Mouse (Mus musculus) hindbrain, embryonic 14.5 days (tissue): ENCODE measurements at regions not wholly inside any gene's neighbourhood (a gene's known extent, or its start where the extent isn't known, plus 50 kb on each side); places are given as distances from the start of the nearest gene placed in this dataset.
"Not testable (repeated sequence)": the region's sequence is repeated elsewhere in the genome, so short reads cannot be mapped to it uniquely, and the experiment has no call there.

ENCODE experiments used
- ATAC-seq: fragments of 200-750 bp; cut with Nextera tagmentation; 2 replicates; pipeline ENCODE4 v1.8.0; 2017; ENCODE audit warnings: moderate number of reproducible peaks, mild to moderate bottlenecking, moderate TSS enrichment, moderate library complexity; ENCODE audit not compliant: low FRiP score
- DNase-seq: peaks from one replicate; pipeline ENCODE4 v3.0.0-alpha.2; 2015; ENCODE audit warnings: low spot score
- H3K27ac ChIP-seq: fragments of 300-500 bp; sonication (generic); 2 replicates; pipeline ENCODE4 v1.5.1; 2014; ENCODE audit warnings: mild to moderate bottlenecking, moderate library complexity
- H3K27me3 ChIP-seq: fragments of 300-500 bp; sonication (generic); 2 replicates; pipeline ENCODE4 v1.6.1; 2014; ENCODE audit warnings: mild to moderate bottlenecking, low read length, mixed read lengths; ENCODE audit not compliant: control insufficient read depth, insufficient read depth
- H3K36me3 ChIP-seq: fragments of 300-500 bp; sonication (generic); replicated peaks from 2 replicates; pipeline ENCODE4 v1.6.1; 2014; ENCODE audit not compliant: control insufficient read depth, insufficient read depth
- H3K4me1 ChIP-seq: fragments of 300-500 bp; sonication (generic); replicated peaks from 2 replicates; pipeline ENCODE4 v1.6.1; 2014; ENCODE audit warnings: antibody characterized with exemption, low read length, mixed read lengths; ENCODE audit not compliant: control insufficient read depth, insufficient read depth
- H3K4me2 ChIP-seq: fragments of 300-500 bp; sonication (generic); replicated peaks from 2 replicates; pipeline ENCODE4 v1.6.1; 2014; ENCODE audit warnings: mild to moderate bottlenecking, moderate library complexity
- H3K4me3 ChIP-seq: fragments of 300-500 bp; sonication (generic); replicated peaks from 2 replicates; pipeline ENCODE4 v1.5.1; 2014; ENCODE audit warnings: mild to moderate bottlenecking, low read length
- H3K9ac ChIP-seq: fragments of 300-500 bp; sonication (generic); 2 replicates; pipeline ENCODE4 v1.6.1; 2014
- H3K9me3 ChIP-seq: fragments of 300-500 bp; sonication (generic); 2 replicates; pipeline ENCODE4 v1.6.1; 2016; ENCODE audit warnings: low read length; ENCODE audit not compliant: control insufficient read depth
- WGBS: fragments of 180-500 bp; shearing (Covaris S2); extraction: QIAGEN DNeasy Blood & Tissue Kit; methylation state at CpG from one replicate; pipeline ENCODE4 v1.1.7; 2014; 5-methylcytosine and 5-hydroxymethylcytosine counted together

DNA sequence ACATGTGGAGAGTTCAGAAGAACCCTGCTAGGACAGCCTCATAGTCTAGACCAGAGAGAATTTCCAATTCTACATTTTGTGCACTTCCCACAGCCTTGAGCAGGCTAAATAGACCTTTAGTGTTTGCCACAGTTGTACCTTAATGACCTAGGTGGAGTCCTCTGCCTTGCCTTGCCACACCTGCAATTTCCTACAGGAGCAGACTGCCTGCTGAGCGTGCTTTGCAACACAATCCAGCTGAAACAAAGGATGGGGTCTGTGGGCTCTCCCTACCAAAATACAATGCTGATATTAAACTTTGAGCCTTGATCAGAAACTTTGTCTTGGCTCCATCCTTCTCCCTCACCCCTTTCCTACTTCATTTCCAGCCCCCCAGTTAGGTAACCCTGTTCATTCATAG, 326.0 kb upstream of the Snx7 start:
- WGBS = 30% methylated on average over 1 of the region's 1 CpGs
- ATAC-seq = no peak
- Histone ChIP-seq H3K4me1 (no peaks in the 10 kb centered on the region), H3K27ac (no peak overlapping the region), H3K4me3 (no peak overlapping the region), H3K36me3 (no peaks in the 10 kb centered on the region), H3K27me3 (no peaks in the 10 kb centered on the region), H3K9ac (no peak overlapping the region), H3K9me3 (no peaks in the 10 kb centered on the region), H3K4me2 (no peak overlapping the region)
- DNase-seq = no peak

DNA sequence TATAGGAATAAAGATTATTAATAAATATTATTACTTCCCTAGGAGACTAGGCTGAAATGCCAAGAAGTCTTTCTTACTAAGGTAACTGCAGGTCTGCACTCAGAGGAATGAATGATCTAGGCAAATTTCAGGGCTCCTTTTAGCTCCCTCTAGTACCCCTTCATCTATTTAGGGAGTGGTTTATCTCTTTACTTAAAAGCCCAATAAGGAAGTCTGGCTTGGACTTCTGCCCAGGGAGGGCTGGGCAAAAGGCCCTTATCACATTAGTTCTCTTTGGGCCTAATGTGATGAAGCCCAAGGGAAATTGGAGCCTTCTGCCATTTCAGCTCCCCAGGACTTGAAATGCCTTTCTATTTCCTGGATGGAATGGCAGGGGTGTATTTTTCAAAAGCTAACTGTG, 320.6 kb upstream of the Snx7 start:
- ATAC-seq = no peak
- Histone ChIP-seq H3K4me1 (no peaks in the 10 kb centered on the region), H3K4me3 (no peak overlapping the region), H3K36me3 (no peaks in the 10 kb centered on the region), H3K27ac (no peak overlapping the region), H3K4me2 (no peak overlapping the region), H3K9ac (no peak overlapping the region), H3K27me3 (no peaks in the 10 kb centered on the region), H3K9me3 (no peaks in the 10 kb centered on the region)
- no peak for DNase-seq

GRCm38 (mm10) chr3:118177446-118177845, 308.7 kb upstream of the Snx7 start:
- Histone ChIP-seq H3K9me3 (no peaks in the 10 kb centered on the region), H3K4me3 (no peak overlapping the region), H3K4me1 (no peaks in the 10 kb centered on the region), H3K4me2 (no peak overlapping the region), H3K27ac (no peak overlapping the region), H3K9ac (no peak overlapping the region), H3K27me3 (no peaks in the 10 kb centered on the region), H3K36me3 (no peaks in the 10 kb centered on the region)
- WGBS = 97% methylated on average over 2 of the region's 2 CpGs
- ATAC-seq = no peak
- no peak for DNase-seq

GRCm38 (mm10) chr3:118162916-118163315, 294.2 kb upstream of the Snx7 start:
- no peak overlapping the region for H3K4me2 ChIP-seq
- no peak overlapping the region for H3K4me3 ChIP-seq
- H3K27me3 ChIP-seq = no peaks in the 10 kb centered on the region
- 87% methylated on average over 2 of the region's 2 CpGs for WGBS
- no peak overlapping the region for H3K9ac ChIP-seq
- ATAC-seq = no peak
- no peak for DNase-seq
- no peaks in the 10 kb centered on the region for H3K9me3 ChIP-seq
- no peaks in the 10 kb centered on the region for H3K4me1 ChIP-seq
- no peak overlapping the region for H3K27ac ChIP-seq
- no peaks in the 10 kb centered on the region for H3K36me3 ChIP-seq

- no peak for DNase-seq
These were observed 276.1 kb upstream of the Snx7 start for GRCm38 (mm10) chr3:118144788-118145187.

DNA sequence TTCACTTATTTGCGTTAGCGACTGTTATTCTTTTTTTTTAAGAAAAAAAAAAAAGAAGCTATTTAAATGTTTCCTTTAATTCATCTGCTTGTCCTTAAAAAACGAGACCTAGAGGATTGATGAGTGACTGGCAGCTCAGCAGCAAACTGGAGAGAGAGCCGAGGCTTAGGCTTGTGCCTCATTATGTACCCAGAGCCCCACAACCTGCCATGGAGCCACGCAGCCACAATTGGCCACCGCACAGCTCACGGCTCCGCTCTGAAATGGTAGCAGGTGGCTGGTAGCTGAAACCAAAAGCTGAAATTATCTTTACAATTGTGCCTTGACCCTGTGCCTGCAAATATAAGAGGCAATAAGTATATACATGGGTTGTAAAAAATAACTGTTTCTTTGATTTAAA, 273.0 kb upstream of the Snx7 start:
- ATAC-seq (no peak), DNase-seq (no peak)
- Histone ChIP-seq H3K36me3 (no peaks in the 10 kb centered on the region), H3K27me3 (no peaks in the 10 kb centered on the region), H3K4me1 (no peaks in the 10 kb centered on the region), H3K9ac (no peak overlapping the region), H3K4me2 (no peak overlapping the region), H3K27ac (no peak overlapping the region), H3K4me3 (no peak overlapping the region), H3K9me3 (no peaks in the 10 kb centered on the region)
- WGBS = 68% methylated on average over 8 of the region's 8 CpGs

More at GRCm38 (mm10) chr3:118144788-118145187, 276.1 kb upstream of the Snx7 start:
- H3K27ac ChIP-seq = no peak overlapping the region
- no peak overlapping the region for H3K9ac ChIP-seq
- 98% methylated on average over 1 of the region's 1 CpGs for WGBS
- no peaks in the 10 kb centered on the region for H3K9me3 ChIP-seq
- no peaks in the 10 kb centered on the region for H3K27me3 ChIP-seq
- no peak for ATAC-seq
- no peak overlapping the region for H3K4me3 ChIP-seq
- H3K36me3 ChIP-seq = no peaks in the 10 kb centered on the region
- no peaks in the 10 kb centered on the region for H3K4me1 ChIP-seq
- H3K4me2 ChIP-seq = no peak overlapping the region

- H3K9ac ChIP-seq = no peak overlapping the region
- no peak overlapping the region for H3K4me2 ChIP-seq
- H3K27ac ChIP-seq = no peak overlapping the region
- H3K9me3 ChIP-seq = no peaks in the 10 kb centered on the region
- no peaks in the 10 kb centered on the region for H3K36me3 ChIP-seq
- no peaks in the 10 kb centered on the region for H3K4me1 ChIP-seq
- ATAC-seq (no peak), DNase-seq (no peak)
- H3K27me3 ChIP-seq = no peaks in the 10 kb centered on the region
- WGBS = 77% methylated on average over 2 of the region's 2 CpGs
- no peak overlapping the region for H3K4me3 ChIP-seq
These were observed 271.4 kb upstream of the Snx7 start for GRCm38 (mm10) chr3:118140108-118140507.

DNA sequence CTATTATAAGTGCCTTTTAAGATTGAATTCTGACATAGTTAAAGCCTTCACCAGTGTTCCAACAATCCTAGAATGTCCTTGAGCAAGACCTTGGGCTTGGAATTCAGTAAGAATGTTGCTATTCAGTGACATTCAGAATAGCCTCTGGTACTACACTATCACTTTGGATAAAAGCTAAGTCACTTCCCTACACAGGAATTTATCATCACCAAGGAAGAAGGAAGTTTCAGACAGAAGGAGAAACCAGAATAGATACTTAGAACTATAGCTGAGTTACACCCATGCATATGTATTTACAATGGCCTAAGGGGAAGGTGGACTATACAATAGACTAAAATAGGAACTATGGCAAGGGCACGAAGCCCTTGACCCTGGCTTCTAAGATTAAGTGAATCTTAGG, 259.6 kb upstream of the Snx7 start:
- ATAC-seq, H3K9me3 ChIP-seq, H3K27me3 ChIP-seq, H3K4me1 ChIP-seq, H3K36me3 ChIP-seq, H3K9ac ChIP-seq, H3K27ac ChIP-seq, H3K4me2 ChIP-seq, H3K4me3 ChIP-seq, DNase-seq: not testable (repeated sequence)
- WGBS = 100% methylated on average over 1 of the region's 1 CpGs

DNA sequence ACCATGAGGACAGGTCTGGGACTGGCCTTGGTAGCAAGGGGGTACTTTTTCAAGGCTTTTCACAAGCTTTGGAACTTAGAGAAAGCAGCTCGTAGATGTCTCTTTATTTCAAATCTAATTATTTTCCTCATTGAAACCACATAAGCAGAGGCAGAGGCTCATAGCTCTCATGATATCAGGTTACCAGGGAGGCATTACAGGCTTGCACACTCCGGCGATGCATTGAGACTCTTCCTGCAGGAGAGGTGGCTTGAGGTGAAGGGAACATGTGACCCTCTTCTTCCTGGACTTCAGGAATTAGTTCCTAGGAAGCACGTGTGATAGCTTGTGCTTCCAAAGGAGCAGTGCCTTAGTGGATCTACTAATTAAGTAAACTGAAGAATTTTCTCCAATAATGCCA, 233.9 kb upstream of the Snx7 start:
- Histone ChIP-seq H3K9me3 (no peaks in the 10 kb centered on the region), H3K9ac (no peak overlapping the region), H3K36me3 (no peaks in the 10 kb centered on the region), H3K4me2 (no peak overlapping the region), H3K27ac (no peak overlapping the region), H3K27me3 (no peaks in the 10 kb centered on the region), H3K4me3 (no peak overlapping the region), H3K4me1 (no peaks in the 10 kb centered on the region)
- WGBS = 82% methylated on average over 4 of the region's 4 CpGs
- ATAC-seq (no peak), DNase-seq (no peak)

DNA sequence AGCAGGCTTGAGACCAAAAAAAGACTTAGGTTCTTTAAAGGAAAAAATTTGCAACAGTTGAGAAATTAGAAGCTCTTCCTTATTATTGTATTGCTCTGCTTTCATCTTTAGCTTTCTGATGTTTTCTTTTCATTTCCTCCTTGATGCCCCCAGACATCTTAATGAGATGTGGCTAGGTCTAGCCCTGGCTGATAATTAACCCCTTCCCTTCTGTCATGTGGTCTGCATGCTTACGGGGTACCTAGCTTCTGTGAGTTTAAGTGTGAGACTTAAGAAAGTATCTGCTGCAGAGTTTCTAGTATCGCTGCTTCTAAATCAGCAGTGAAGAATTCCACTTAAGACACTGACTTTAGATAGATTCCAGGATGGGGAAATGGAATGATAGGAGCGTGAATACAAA, 215.8 kb upstream of the Snx7 start:
- H3K4me1 ChIP-seq = no peaks in the 10 kb centered on the region
- no peak overlapping the region for H3K9ac ChIP-seq
- H3K27ac ChIP-seq = no peak overlapping the region
- no peak overlapping the region for H3K4me2 ChIP-seq
- DNase-seq = no peak
- no peaks in the 10 kb centered on the region for H3K27me3 ChIP-seq
- no peak overlapping the region for H3K4me3 ChIP-seq
- ATAC-seq = no peak
- 90% methylated on average over 3 of the region's 3 CpGs for WGBS
- no peaks in the 10 kb centered on the region for H3K9me3 ChIP-seq
- no peaks in the 10 kb centered on the region for H3K36me3 ChIP-seq
